Mouse (Mus musculus) left cerebral cortex, adult 8-10 months (tissue): ENCODE results near the gene As3mt. TPM values are rescaled to one million over a fixed set of nuclear protein-coding genes. Genes with fewer than 3 reads are reported as not detected.

Experiments
- DNase-seq, 2 experiments: peaks; one replicate each; pipeline ENCODE4 v3.0.0; 2022; ENCODE audit warnings: low spot score in 2 of 2
- total RNA-seq, 4 experiments: library from RNA; stranded (reverse); gene quantifications; 2 replicates each; pipeline ENCODE4 v1.2.4; 2022

As3mt gene
- total RNA-seq, 4 experiments from 2014 or later, result 31.3 to 38.3 (median 35.0) TPM

- no peak for DNase-seq
Observed at GRCm38 (mm10) chr19:46784502-46784901, 77.2 kb downstream of the As3mt start.

- no peak for DNase-seq
Observed at GRCm38 (mm10) chr19:46785633-46786032, 78.4 kb downstream of the As3mt start.

- DNase-seq, result no peak
Observed at GRCm38 (mm10) chr19:46789782-46790181, 82.5 kb downstream of the As3mt start.

Other genes with a start within 250 kb of the As3mt start
- 100 to 1,000 TPM; 103 to 108 (median 104) TPM for gene Trim8, start 205.8 kb upstream of the As3mt start, total RNA-seq
- gene Arl3, start 134.3 kb upstream of the As3mt start, total RNA-seq, result 100 to 1,000 TPM in 3 of 4 experiments, 10 to 100 TPM in 1; 94.2 to 133 (median 116) TPM
- gene Sfxn2, start 134.1 kb upstream of the As3mt start, total RNA-seq, result 1 to 10 TPM; 4.3 to 5.6 (median 4.8) TPM
- 10 to 100 TPM; 32.7 to 41.5 (median 38.5) TPM for gene Wbp1l, start 108.4 kb upstream of the As3mt start, total RNA-seq
- not detected for gene Cyp17a1, start 34.3 kb upstream of the As3mt start, total RNA-seq
- gene Borcs7, start 17.6 kb upstream of the As3mt start, total RNA-seq, result 10 to 100 TPM; 20.6 to 25.2 (median 23.0) TPM
- gene Cnnm2, start 54.1 kb downstream of the As3mt start, total RNA-seq, result 10 to 100 TPM; 35.0 to 47.0 (median 37.1) TPM